Mouse (Mus musculus) G1E (cell line): ENCODE measurements around the gene Arpc4.

Source experiments
- CTCF ChIP-seq: IDR thresholded peaks from 2 replicates; pipeline ENCODE4 v1.5.1; 2012; ENCODE audit warnings: low read depth, low read length, inconsistent platforms, mixed read lengths
- GATA1 ChIP-seq: IDR thresholded peaks from 2 replicates; pipeline ENCODE4 v1.6.1; 2012; ENCODE audit warnings: borderline replicate concordance, low read length, inconsistent platforms, mixed read lengths
- TAL1 ChIP-seq: conservative IDR thresholded peaks from 2 replicates; pipeline ENCODE4 v1.6.1; 2012; ENCODE audit warnings: low read depth, low read length, inconsistent platforms, mixed read lengths

DNA sequence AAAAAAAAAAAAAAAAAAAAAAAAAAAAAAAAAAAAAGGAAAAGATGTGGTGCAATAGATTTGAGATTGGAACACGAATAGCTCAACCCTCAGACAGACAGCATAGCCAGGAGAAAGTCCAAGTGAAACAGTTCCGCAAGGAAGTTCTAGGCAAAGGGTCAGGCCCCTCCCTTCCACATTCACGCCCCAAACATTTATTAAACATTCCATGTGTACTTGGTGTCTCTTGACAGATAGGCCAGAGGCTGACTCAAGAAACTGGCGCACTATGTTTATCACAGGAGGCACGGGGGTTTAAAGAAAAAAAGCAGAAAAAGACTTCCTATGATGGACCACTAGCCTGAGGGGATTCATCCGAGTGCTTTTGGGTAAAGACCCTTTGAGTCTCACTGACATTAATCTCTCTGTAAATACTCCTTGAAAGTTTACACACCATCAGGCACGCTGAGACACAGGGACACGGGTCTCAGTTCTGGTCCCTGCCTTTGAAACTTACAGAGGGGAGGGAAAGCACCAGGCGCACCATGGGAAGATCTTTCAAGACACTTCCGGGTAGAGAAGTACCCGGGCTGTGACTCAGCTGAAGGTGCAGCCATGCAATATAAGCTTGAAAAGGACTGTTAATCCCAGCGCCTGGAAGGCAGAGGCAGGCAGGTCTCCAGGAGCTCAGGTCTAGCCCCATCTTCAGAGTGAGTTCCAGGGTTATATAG lies 61.0 kb downstream of the Arpc4 start:
- no peak for TF ChIP-seq CTCF
- TF ChIP-seq TAL1: no peak
- no peak for TF ChIP-seq GATA1
